Mouse (Mus musculus) brain, embryonic 14.5 days (tissue): ENCODE results near the gene Ank2.

Experiments used
- CTCF ChIP-seq: fragments of 200-500 bp; IDR thresholded peaks from 2 replicates; pipeline ENCODE4 v1.5.1; 2012; ENCODE audit warnings: inconsistent platforms, mild to moderate bottlenecking, moderate library complexity, borderline replicate concordance; ENCODE audit not compliant: insufficient read depth, insufficient read length; ENCODE audit errors: extremely low read depth
- POLR2A ChIP-seq: fragments of 200-500 bp; IDR thresholded peaks from 2 replicates; pipeline ENCODE4 v1.6.1; 2012; ENCODE audit warnings: mild to moderate bottlenecking, inconsistent platforms, borderline replicate concordance; ENCODE audit not compliant: poor library complexity, insufficient read depth, insufficient read length, severe bottlenecking; ENCODE audit errors: extremely low read depth

GRCm38 (mm10) chr3:127498742-127499400, at the start of gene Ank2:
- TF ChIP-seq POLR2A (peak; percentile 23; the same call in 1 of the 2 replicates), CTCF (no peak)
